Comparison of ENCODE assay signal across 8 mouse cellular contexts in the genomic region with DNA sequence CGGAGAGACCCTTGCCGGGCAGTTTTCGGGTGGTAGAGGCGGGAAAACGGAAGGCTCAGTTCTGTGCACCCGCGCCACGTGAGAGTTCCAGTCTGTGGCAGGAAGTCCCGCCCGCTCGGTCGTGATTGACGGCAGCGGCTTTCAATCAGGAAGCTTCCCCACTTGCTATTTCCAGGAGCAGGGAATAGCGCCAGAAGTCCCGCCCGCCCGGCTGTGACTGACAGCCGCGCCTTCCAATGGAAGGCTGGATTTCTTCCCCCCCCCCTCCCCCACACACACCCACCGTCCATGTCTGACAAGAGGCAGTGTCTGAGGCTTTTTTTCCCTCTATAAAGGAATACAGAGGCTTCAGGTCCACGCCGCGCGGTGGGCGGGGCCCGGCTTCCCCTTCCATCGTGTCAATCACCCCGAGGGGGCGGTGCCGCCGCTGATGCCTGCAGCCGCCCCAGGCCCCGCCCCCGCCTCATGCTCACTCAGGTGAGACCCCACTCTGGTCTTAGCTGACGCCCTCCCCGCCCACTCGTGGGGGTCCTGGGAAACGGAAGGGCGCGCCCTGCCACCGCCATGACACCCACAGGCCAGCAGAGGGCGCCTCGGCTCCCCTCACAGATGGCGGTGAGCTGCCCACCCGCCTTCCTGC.
DNase-seq lines count a peak whose midpoint lies in the region; ATAC-seq and TF ChIP-seq lines count a peak whose summit lies in the region.

No protein-coding gene starts in this region.

- ATAC-seq in embryonic facial prominence, embryonic 14.5 days (ENCODE audit: low read depth) = peak; percentile 98
- ATAC-seq in limb, embryonic 13.5 days (ENCODE audit: low FRiP score, low read depth) = peak; percentile 98
- ATAC-seq in midbrain, embryonic 16.5 days = peak; percentile 99

- no peaks in the 10 kb centered on the region for H3K79me2 ChIP-seq in heart, adult 2 months (replicated peaks; ENCODE audit: control insufficient read depth, insufficient read depth, low read length)

- no peak for TF ChIP-seq EP300 in heart, adult 2 months (IDR thresholded peaks at IDR 0.05; ENCODE audit: insufficient read depth, low read depth, low read length)

- peak; percentile 81 for TF ChIP-seq CTCF in heart, adult 2 months (IDR thresholded peaks at IDR 0.05)

- no peaks in the 10 kb centered on the region for H3K9me3 ChIP-seq in embryonic facial prominence, embryonic 14.5 days (ENCODE audit: control insufficient read depth, low read length)
- no peaks in the 10 kb centered on the region for H3K9me3 ChIP-seq in limb, embryonic 13.5 days
- no peaks in the 10 kb centered on the region for H3K9me3 ChIP-seq in midbrain, embryonic 16.5 days (replicated peaks; ENCODE audit: control insufficient read depth, low read length, poor library complexity, severe bottlenecking)

- DNase-seq in 3T3-L1 (ENCODE audit: low read depth, low spot score) = peak; percentile 95
- peak; percentile 85 to 93 for DNase-seq in adrenal gland, postnatal 4 days (ENCODE audit: low spot score in 2 of 2)
- peak; percentile 99 for DNase-seq in embryonic facial prominence, embryonic 14.5 days (ENCODE audit: low spot score)
- peak; percentile 97 to 99 for DNase-seq in heart, adult 2 months
- DNase-seq in kidney, adult 8-10 months = peak; percentile 98 to 99
- DNase-seq in spleen, postnatal 10 days (ENCODE audit: low spot score in 2 of 2) = peak; percentile 93 to 97

- peak overlapping the region; percentile 78 for H3K4me3 ChIP-seq in embryonic facial prominence, embryonic 14.5 days (ENCODE audit: low read depth, low read length)
- H3K4me3 ChIP-seq in heart, adult 2 months = peak overlapping the region; percentile 72
- peak overlapping the region; percentile 61 for H3K4me3 ChIP-seq in limb, embryonic 13.5 days
- peak overlapping the region; percentile 77 for H3K4me3 ChIP-seq in midbrain, embryonic 16.5 days (ENCODE audit: low read depth, low read length)

- peak overlapping the region; percentile 72 for H3K4me2 ChIP-seq in embryonic facial prominence, embryonic 14.5 days (ENCODE audit: low read depth, low read length)
- H3K4me2 ChIP-seq in limb, embryonic 13.5 days (replicated peaks) = peak overlapping the region; percentile 66
- peak overlapping the region; percentile 55 for H3K4me2 ChIP-seq in midbrain, embryonic 16.5 days (ENCODE audit: low read length)

- under 1% methylated on average over 30 of the region's 46 CpGs for WGBS in embryonic facial prominence, embryonic 14.5 days
- under 1% methylated on average over 46 of the region's 46 CpGs for WGBS in heart, adult 2 months
- under 1% methylated on average over 44 of the region's 46 CpGs for WGBS in limb, embryonic 13.5 days
- under 1% methylated on average over 45 of the region's 46 CpGs for WGBS in midbrain, embryonic 16.5 days

- no peaks in the 10 kb centered on the region for H3K4me1 ChIP-seq in embryonic facial prominence, embryonic 14.5 days (ENCODE audit: control insufficient read depth, insufficient read depth, low read length)
- no peaks in the 10 kb centered on the region for H3K4me1 ChIP-seq in heart, adult 2 months (ENCODE audit: control insufficient read depth, insufficient read depth, low read length)
- no peaks in the 10 kb centered on the region for H3K4me1 ChIP-seq in limb, embryonic 13.5 days
- H3K4me1 ChIP-seq in midbrain, embryonic 16.5 days (ENCODE audit: control insufficient read depth, insufficient read depth, low read length) = no peaks in the 10 kb centered on the region

- peak overlapping the region; percentile 72 for H3K9ac ChIP-seq in embryonic facial prominence, embryonic 14.5 days (ENCODE audit: low read depth, low read length)
- peak overlapping the region; percentile 77 for H3K9ac ChIP-seq in heart, adult 2 months (ENCODE audit: low read depth, low read length)
- peak overlapping the region; percentile 67 for H3K9ac ChIP-seq in limb, embryonic 13.5 days
- H3K9ac ChIP-seq in midbrain, embryonic 16.5 days (ENCODE audit: low read depth, low read length) = peak overlapping the region; percentile 76

- intact Hi-C loops in heart, adult 2 months (cut with DNase I) = loop anchor here (10.0 kb wide), 2 partner anchors 253 to 1183 kb away; no protein-coding TSS in a partner anchor

- H3K36me3 ChIP-seq in embryonic facial prominence, embryonic 14.5 days (ENCODE audit: control insufficient read depth, insufficient read depth, low read length) = no peaks in the 10 kb centered on the region
- H3K36me3 ChIP-seq in heart, adult 2 months (ENCODE audit: control insufficient read depth, insufficient read depth, low read length) = no peaks in the 10 kb centered on the region
- no peaks in the 10 kb centered on the region for H3K36me3 ChIP-seq in limb, embryonic 13.5 days
- H3K36me3 ChIP-seq in midbrain, embryonic 16.5 days (ENCODE audit: control insufficient read depth, insufficient read depth, low read length) = no peaks in the 10 kb centered on the region

- peak overlapping the region; percentile 67 for H3K27ac ChIP-seq in embryonic facial prominence, embryonic 14.5 days (replicated peaks; ENCODE audit: low read depth, low read length)
- peak overlapping the region; percentile 89 for H3K27ac ChIP-seq in heart, adult 2 months
- H3K27ac ChIP-seq in limb, embryonic 13.5 days = peak overlapping the region; percentile 72
- peak overlapping the region; percentile 91 for H3K27ac ChIP-seq in midbrain, embryonic 16.5 days (ENCODE audit: low read length)

- TF ChIP-seq POLR2A in heart, adult 2 months (IDR thresholded peaks at IDR 0.05; ENCODE audit: insufficient read depth, low read depth, low read length) = no peak

- H3K27me3 ChIP-seq in embryonic facial prominence, embryonic 14.5 days (replicated peaks; ENCODE audit: control insufficient read depth, insufficient read depth, low read length) = no peaks in the 10 kb centered on the region
- H3K27me3 ChIP-seq in heart, adult 2 months (ENCODE audit: control insufficient read depth, insufficient read depth, low read length) = no peaks in the 10 kb centered on the region
- no peaks in the 10 kb centered on the region for H3K27me3 ChIP-seq in limb, embryonic 13.5 days
- H3K27me3 ChIP-seq in midbrain, embryonic 16.5 days (ENCODE audit: control insufficient read depth, insufficient read depth, low read depth, low read length) = no peaks in the 10 kb centered on the region

Comparison
In these comparisons a context has a peak if more than half of its experiments do, and no peak if none do; other contexts are left out.
1. Peak in every context shown above with its lines: DNase-seq, ATAC-seq, H3K4me3 ChIP-seq and H3K27ac ChIP-seq.